Mouse (Mus musculus) monocyte, adult 2 months (primary cell): Measurements from ENCODE around the gene Zyg11b.

ENCODE experiments used
- DNase-seq, 2 experiments: peaks; one replicate each; pipeline ENCODE4 v3.0.0; 2022; ENCODE audit warnings: low spot score in 2 of 2, low read depth in 1 of 2

Zyg11b gene

GRCm38 (mm10) chr4:108196277-108196855 lies 104.5 kb downstream of the Zyg11b start:
- DNase-seq: no peak

DNA sequence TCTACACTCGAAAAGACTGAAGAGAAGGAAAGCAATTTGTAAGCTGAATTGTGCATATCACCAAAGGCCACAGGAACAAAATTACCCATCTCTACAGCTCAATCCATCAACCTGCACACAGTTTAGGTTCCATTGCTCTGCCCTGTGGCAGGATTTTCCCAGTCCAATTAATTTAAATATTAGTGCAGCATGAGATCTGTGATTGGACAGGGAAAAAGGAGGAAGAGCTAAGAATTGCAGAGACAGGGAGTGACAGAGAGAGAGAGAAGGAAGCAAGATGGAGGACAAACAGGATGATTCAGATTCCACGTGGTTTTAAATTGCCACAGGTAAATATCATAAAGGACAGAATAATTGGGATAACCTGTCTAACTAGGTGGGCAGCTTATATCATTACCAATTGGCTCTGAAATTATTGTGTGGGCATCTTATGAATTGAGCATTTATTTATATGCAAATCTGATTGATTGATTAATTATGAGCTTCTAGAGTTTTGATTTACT lies 108.0 kb downstream of the Zyg11b start:
- no peak for DNase-seq

DNA sequence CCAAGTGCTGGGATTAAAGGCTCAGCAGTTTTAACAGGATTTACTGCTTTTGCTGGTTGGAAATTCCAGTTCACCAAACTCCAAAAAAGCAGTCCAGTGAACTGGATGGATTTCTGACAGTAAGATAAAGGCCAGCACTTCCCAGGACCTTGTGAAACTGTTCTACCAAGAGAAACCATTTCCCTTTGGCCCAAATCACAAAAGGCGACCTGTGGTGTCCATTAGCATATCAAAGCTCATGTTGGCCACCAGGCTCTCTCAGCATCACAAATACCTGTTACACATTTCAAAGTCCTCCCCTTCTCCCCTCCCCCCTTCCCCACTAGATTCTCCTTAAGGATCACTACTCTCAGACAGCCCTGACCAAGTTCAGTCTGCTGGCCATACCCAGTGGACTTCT lies 118.6 kb downstream of the Zyg11b start:
- DNase-seq: no peak
